Mouse (Mus musculus): Measurements from ENCODE around the gene Cx3cr1.
A peak's percentile ranks its signal among the peaks of the same experiment; 100 is the strongest.

Cx3cr1 gene

DNA sequence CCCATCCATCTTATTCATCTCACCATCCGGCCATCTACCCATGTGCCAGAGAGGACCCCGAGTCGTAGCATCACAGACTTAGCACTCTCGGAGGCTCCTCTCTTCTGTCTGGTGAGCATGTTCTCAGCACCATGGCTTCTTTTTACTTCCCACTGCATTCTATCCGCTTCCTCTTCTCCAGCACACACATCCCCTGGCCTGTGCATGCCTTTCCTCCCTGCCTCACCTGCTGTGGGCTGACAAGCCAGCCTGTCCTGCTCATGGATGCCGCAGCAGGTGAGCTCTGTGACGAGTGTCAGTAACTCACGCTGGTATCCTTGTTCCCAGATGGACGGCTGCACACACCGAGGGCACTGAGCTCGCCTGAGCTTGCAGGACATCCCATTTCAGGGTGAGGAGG is at the start of gene Cx3cr1:
Gene Cx3cr1, minus strand, starts transcription at position 101 of the 400 bp plus-strand sequence.
- DNase-seq (ENCODE audit: low read depth, low spot score): no peak

- no peak for DNase-seq (ENCODE audit: low read depth, low spot score)
Measured at GRCm38 (mm10) chr9:120118212-120118611, 48.5 kb upstream of the Cx3cr1 start.

- no peak for DNase-seq (ENCODE audit: low read depth, low spot score)
Measured at GRCm38 (mm10) chr9:120116184-120116624, 46.5 kb upstream of the Cx3cr1 start.

GRCm38 (mm10) chr9:120115580-120115979 is 45.9 kb upstream of the Cx3cr1 start:
- DNase-seq (ENCODE audit: low read depth, low spot score): no peak

- no peak for DNase-seq (ENCODE audit: low read depth, low spot score)
Measured at GRCm38 (mm10) chr9:120114789-120115151, 45.1 kb upstream of the Cx3cr1 start.

- no peak for DNase-seq (ENCODE audit: low read depth, low spot score)
Measured at GRCm38 (mm10) chr9:120114051-120114788, 44.5 kb upstream of the Cx3cr1 start.

DNA sequence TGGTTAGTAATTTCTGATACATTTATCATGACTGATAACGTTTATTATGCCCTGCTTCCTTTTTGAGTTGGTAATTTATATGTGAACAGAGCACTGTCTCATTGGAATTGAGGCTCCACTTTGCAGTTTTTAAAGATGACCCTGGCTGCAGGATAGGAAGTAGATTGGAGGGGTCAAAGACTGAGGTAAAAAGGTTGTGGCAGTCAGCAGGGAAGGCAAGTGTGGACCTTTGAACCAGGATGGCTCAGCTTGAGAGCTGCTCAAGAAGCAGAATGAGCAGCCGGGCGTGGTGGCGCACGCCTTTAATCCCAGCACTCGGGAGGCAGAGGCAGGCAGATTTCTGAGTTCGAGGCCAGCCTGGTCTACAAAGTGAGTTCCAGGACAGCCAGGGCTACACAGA is 43.8 kb upstream of the Cx3cr1 start:
- DNase-seq (ENCODE audit: low read depth, low spot score): no peak

- no peak for DNase-seq (ENCODE audit: low read depth, low spot score)
Measured at GRCm38 (mm10) chr9:120112472-120112871, 42.8 kb upstream of the Cx3cr1 start.

DNA sequence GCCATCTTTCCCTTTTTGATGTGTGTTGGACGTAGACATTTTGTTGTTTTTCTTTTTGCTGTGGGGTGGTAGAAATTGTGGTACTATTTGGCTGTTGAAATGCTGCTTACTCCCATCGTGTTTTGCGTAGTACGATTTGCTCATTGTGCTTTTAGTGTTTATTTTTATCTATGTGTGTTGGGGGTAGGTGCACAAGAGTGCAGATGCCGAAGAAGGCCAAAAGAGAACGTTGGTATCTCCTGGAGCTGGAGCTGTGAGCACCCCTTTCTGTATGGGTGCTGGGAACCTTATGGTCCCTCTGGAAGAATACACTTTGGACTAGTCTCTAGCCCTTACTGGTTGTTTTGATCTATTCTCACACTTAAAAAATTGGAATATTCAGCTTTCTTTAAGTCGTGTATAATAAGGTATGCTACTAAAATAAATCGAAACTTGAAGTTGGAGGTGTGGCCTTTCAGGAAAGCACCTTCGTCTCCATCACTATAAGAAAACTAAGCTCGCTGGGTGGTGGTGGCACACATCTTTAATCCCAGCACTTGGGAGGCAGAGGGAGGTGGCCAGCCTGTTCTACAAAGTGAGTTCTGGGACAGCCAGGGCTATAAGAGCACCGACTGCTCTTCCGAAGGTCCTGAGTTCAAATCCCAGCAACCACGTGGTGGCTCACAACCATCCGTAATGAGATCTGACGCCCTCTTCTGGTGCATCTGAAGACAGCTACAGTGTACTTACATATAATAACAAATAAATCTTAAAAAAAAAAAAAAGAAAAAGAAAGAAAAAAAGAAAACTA is 41.7 kb upstream of the Cx3cr1 start:
- DNase-seq (ENCODE audit: low read depth, low spot score): no peak

GRCm38 (mm10) chr9:120110211-120111018 is 40.7 kb upstream of the Cx3cr1 start, which contains the start of gene Slc25a38:
TSS of gene Slc25a38 (plus strand) at chr9:120110374.
- DNase-seq (ENCODE audit: low read depth, low spot score): peak; percentile 96

GRCm38 (mm10) chr9:120108953-120109352 is 39.3 kb upstream of the Cx3cr1 start:
- peak; percentile 33 for DNase-seq (ENCODE audit: low read depth, low spot score)

DNA sequence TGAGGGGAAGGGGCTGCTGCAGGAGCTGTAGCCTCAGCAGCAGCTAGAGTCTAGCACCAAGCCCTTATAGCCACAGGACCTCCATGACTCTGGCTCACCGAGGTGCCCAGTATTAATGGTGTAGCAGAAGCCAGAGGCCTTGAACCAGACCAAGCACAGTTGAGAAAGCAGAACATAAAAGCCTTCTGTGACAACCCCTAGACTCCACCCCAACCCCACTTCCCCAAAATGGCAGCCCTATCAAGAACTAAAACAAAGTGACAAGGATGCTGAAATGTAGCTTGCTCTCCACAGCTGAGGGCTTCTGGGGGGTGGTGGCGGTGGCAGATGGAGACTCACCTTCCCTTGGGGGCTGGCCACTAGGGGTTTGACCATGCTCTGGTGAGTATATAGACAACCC is 31.5 kb upstream of the Cx3cr1 start:
- DNase-seq (ENCODE audit: low read depth, low spot score): no peak

GRCm38 (mm10) chr9:120099304-120099703 is 29.6 kb upstream of the Cx3cr1 start:
- DNase-seq (ENCODE audit: low read depth, low spot score): no peak

GRCm38 (mm10) chr9:120098682-120099081 is 29.0 kb upstream of the Cx3cr1 start:
- DNase-seq (ENCODE audit: low read depth, low spot score): peak; percentile 87

GRCm38 (mm10) chr9:120095886-120096285 is 26.2 kb upstream of the Cx3cr1 start:
- no peak for DNase-seq (ENCODE audit: low read depth, low spot score)

- DNase-seq (ENCODE audit: low read depth, low spot score): no peak
Measured at GRCm38 (mm10) chr9:120093701-120094100, 24.0 kb upstream of the Cx3cr1 start.

GRCm38 (mm10) chr9:120091696-120092238 is 22.1 kb upstream of the Cx3cr1 start, which contains the start of gene Ccr8:
TSS of gene Ccr8 (plus strand) at chr9:120092114.
- no peak for DNase-seq (ENCODE audit: low read depth, low spot score)

DNA sequence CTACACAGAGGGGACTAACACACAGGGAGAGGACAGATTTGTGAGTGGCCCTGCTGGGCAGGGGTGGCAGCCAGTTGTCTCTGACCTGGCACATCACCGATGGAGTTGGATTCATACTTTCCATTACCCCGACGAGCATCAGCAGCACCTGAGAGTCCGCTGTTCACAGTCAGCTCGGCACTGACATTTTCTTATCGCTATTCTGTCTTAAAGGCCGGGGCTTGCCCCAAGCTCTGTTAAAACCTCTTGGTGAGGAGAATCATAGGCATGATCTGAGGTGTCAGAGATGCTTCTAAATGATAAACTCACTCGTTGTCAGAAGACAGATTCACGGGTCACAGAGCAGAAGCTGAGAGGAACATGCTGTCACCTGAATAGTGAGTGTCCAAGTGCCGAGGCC is 21.4 kb upstream of the Cx3cr1 start:
- no peak for DNase-seq (ENCODE audit: low read depth, low spot score)

GRCm38 (mm10) chr9:120089125-120089524 is 19.4 kb upstream of the Cx3cr1 start:
- peak; percentile 53 for DNase-seq (ENCODE audit: low read depth, low spot score)

- no peak for DNase-seq (ENCODE audit: low read depth, low spot score)
Measured at GRCm38 (mm10) chr9:120084406-120084805, 14.7 kb upstream of the Cx3cr1 start.

- DNase-seq (ENCODE audit: low read depth, low spot score): no peak
Measured at GRCm38 (mm10) chr9:120083158-120083894, 13.6 kb upstream of the Cx3cr1 start.
